Mouse (Mus musculus): ENCODE measurements at regions not wholly inside any gene's neighbourhood (a gene's known extent, or its start where the extent isn't known, plus 50 kb on each side); places are given as distances from the start of the nearest gene placed in this dataset.

DNA sequence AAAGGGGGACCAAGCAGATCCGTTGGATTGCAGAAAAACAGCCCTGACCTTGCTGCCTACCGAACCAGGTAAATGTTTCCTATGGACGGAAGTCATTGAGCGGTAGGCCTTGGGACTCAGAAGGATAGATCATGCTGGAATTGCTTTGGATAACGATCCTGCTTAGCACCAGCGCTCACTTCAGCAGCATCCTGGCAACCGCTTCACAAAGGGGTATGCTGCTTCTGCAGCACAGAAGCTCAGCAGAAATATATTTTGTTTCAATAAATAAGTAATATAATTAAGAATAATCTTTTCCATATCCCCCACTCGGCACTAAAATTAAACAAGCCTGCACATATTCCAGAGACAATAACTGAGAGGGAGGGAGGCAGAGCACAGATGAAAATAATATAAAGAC is 296.0 kb downstream of the Meis1 start:
- no peak for DNase-seq (ENCODE audit: low spot score in 2 of 2)

DNA sequence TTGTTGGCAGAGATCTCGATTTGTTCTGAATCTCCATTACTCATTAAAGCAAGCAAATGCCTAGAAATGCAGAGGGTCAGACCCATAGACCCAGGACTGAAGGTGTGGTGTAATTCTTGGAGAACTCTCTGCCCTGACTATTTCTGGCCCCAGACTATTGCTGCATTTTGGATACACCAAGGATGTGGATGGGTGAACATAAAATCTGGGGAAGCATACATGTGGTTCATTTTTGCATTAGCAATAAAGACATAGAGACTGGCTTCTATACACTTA is 303.0 kb downstream of the Meis1 start:
- no peak for DNase-seq (ENCODE audit: low spot score in 2 of 2)

DNA sequence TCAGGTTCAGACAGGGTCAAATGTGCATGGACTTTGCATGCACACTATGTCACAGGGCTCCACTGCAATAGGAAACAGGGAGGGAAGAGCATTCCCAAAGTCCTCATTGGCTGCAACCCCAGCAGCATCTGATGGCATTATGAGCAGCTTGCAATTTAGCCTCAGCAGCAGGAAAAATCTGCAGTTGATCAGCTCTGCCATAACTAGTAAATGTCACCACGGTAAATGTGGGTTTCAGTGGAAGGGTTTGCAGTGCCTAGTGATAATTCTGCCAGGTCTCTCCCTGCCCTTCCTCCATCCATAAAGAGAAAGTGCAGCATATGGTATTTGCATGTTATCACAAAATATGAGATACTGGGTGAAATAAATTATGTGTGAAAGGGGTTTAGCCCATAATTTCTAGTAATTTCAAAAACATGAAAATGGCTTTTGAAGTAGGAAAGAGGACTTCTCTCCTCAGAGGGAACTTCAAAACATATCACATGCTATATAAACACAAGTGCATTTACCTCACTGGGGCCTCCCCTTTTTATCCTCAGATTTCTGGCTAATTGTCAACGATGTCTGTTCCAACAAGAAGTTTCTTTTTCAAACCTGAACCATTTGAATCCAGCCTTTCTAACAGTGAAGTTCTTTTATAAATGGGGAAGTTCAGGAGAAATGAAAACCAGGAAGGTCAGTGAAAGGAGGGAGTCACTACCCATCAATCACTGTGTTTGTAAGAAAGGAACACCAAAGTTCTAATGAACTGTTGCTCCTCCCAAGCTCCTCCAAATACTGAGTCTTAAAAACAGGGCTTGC is 303.5 kb downstream of the Meis1 start:
- DNase-seq (ENCODE audit: low spot score in 2 of 2): no peak

DNA sequence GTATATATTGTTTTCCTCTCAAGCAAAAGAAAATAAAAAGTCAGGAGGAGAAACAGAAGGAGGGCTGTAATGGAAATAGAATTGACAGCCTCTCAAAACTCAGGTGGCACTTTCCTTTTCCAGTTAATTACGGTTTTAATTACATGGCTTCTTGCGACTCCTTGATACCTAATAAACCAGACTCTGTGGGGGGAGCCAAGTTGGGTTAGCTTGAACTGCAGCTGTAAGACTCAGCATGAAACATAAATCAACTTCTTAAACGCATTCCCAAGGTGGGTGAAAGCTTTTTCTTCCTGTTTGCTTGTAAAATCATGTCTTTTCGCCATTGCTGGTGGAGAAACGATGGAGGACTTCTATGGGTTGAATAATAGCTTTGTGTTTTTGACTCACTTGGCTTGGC is 304.4 kb downstream of the Meis1 start:
- no peak for DNase-seq (ENCODE audit: low spot score in 2 of 2)

DNA sequence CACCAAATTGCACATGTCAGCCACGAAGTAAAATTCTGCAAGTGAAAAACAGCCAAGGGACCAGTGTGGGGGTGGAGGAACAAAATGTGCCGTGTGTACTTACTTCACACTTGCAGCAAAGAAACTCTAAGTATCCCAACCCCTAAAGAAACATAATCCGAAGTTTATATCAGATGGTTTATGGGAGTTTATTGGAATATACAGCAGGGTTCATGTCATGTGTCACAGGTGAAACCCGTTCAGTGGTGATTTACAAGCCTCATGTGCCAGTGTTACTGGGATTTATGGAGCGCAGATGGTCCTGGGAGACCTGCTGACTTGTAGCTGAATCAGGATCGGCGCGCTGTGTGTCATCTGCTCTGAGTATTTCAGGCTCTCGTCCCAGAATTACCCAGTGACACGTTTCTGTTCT is 306.1 kb downstream of the Meis1 start:
- no peak for DNase-seq (ENCODE audit: low spot score in 2 of 2)

DNA sequence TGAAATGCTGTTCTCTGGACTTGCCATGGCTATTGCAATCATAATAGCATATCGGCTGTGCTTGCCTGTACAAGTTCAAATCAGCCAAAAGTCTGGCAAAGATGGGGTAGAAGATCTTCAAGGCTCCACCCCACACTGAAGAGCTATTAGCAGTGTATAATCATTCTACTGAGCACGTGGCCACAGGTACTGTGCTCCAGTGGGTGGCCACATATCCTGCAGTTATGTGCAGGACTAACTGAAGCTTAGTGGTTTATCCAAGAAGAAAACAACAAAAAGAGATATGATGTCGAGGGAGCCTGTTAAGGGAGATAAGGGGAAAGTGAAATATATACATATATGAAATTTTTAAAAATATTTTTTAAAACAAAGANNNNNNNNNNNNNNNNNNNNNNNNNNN is 309.2 kb downstream of the Meis1 start:
- no peak for DNase-seq (ENCODE audit: low spot score in 2 of 2)

DNA sequence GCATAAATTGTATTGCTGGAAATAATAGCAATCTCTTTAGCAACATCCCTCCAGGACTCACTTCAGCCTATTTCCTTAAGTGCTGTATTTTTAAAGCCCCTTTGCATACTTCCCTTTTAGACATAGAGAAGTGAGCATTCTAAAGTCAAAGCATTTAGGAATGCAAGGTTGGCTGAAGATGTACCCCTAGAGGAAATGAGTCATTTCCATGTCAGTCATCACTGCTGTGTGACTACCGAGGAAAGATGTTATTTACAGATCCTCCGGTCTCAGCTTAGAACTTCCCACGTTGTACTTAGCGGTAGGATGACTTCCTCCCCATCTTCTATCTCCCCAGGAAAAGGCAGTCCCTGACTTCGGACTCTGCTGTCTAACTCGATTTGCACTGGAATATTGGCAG is 337.2 kb downstream of the Meis1 start:
- no peak for DNase-seq (ENCODE audit: low spot score in 2 of 2)

DNA sequence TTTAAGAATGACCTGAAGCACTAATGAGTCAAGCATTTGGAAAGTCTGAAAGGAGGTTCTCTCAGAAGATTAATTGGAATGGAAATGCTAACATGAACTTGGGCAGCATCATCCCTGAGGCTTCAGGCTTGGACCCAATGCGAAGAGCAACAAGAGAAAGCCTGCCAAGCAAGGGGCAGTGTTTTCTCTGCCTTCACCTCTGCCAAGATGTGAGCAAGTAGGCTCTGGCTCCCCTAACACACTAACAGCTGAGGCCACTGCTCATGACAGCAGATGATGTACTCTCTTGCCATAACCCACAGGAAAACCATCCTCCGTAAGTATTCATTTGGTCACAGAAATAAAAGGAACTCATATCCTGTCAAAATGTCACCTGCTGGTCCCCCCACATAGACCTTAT is 341.9 kb downstream of the Meis1 start:
- no peak for DNase-seq (ENCODE audit: low spot score in 2 of 2)

DNA sequence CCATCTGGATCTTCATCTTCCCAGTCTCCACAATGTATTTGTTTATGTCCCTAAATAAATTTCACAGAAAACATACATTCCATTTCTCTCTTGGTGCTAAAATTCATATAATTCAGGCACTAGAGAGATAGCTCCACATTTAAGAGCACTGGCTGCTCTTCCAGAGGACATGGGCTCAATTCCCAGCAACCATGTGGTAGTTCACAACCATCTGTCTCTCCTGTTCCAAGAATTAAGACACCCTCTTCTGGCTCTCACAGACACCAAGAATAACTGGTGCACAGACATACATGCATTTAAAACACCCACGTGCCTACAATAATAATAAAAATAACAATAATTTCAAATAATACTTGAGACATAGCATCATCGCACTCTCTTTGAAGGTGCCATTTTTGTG is 347.8 kb downstream of the Meis1 start:
- DNase-seq (ENCODE audit: low spot score in 2 of 2): no peak

DNA sequence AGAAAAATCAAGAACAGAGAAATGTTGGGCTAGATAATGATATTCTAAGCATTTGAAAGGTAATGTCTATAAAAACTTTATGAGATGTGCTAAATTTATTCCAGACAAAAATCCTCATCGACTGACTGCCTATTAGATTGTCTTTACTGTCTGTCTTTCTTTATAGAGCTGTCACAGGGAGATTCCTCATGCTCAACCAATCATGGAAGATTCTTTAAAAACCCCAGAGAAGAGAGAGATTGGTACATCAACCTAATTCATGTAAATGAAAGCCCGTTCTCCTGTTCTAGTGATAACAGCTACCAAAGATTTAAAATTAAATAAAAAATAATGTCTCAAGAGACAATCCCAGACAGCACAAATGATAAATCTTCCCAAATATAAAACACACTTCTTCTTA is 349.5 kb downstream of the Meis1 start:
- no peak for DNase-seq (ENCODE audit: low spot score in 2 of 2)

DNA sequence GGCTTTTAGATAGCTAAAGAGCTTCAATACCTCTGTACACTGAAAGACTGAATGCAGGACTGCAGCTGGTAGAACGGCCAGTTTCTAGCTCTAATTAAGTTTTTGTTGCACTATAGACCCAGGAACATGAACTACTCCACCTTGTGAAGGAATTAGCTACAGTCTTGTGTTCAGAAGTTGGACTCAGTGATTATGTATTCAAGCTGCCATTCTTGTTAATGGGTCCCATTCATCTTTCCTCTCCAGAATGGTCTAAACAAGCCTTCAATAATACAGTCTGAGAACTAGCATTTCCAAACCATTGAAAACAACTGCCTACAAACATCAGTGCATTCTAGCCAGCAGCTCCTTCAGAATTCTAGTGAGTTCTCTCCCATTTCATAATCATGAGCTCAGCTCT is 362.4 kb downstream of the Meis1 start:
- DNase-seq (ENCODE audit: low spot score in 2 of 2): no peak

DNA sequence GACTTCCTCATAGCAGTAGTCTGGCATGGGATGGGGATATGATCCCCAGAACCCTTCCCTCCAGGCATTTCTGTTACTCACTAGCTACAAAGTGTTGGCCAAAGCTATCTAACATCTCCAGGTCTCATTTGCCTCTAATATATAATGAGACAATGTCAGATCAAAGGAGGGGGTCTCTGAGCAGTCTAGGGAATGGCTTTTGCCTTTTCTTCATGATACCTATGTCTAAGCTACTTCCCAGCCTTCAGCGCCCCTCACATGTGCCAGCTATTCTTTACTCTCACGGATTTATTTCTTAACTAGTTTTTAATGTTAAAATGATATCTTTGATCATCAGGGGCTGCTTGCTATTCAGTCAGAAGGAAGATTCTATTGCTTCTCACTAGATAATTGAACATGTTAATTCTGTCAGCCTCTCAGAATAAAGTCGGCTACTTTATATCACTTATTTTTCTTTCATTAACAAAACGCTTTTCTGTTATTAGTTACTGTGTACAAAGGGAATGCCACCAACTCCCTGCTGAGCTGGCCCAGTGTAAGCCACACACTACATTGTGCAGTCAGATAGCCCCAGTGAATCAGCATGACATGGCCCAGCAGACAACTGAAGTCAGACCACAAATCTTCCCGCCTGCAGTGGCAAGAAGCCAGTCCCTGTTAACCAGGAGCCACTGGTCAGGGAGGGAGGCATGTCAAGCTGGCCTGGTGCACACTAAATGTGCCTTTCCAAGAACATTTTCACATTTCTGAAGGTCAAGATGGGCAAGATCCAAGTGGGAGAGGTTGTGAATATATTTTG is 386.6 kb downstream of the Meis1 start:
- DNase-seq (ENCODE audit: low spot score in 2 of 2): no peak

DNA sequence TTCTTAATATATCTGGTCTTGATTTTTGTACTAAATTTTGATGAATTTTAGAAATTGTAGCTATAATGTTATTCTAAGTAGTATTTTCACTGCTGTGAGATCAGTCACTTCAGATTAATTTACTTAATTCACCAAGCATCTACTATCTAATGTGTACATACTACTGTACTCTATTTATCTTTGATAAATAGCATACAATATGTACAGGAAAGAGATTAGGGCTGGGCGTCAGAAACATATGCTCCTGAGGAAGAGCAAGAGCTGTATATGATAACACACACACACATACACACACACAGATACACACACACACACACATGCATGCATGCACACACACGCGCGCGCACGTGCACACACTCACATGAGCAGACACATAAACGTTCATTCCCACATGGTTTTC is 387.2 kb downstream of the Meis1 start:
- DNase-seq (ENCODE audit: low spot score in 2 of 2): no peak

DNA sequence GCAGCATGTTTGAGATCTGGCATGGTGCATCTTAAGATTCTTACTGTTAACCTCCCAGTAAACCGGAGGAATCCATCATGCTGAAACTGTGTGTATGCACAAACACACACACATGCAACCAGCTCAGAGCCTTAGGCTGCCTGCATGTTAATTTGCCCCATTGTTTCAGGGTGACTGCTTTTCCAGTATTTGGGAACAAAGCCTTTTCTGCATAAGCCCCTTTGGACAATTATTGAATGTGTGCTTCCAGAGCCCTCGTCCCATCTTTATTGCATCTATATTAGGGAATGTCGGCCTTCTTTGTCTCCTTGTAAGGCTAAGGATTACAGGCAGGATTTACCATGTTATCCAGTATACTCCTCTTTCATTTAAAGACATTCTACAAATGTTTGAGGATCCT is 397.0 kb downstream of the Meis1 start:
- DNase-seq (ENCODE audit: low spot score in 2 of 2): no peak

DNA sequence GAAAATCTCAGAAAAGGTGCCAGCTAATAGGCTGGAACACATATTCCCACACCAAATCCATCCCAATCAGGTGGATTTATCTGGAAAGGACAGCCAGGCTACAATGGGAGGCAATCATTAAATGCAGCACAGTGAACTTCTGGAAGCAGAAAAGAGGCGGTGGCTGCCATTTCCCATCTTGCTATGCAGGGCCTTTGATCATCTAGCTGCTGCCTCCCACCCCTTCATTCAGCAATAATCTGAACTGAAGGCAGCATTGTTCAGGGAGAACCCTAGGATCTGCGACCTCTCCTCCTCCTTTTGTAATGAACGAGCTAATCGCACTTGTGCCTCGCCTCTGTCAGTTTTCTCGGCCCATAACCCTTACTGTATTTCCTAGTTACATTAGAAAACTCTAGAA is 413.9 kb downstream of the Meis1 start:
- no peak for DNase-seq (ENCODE audit: low spot score in 2 of 2)

DNA sequence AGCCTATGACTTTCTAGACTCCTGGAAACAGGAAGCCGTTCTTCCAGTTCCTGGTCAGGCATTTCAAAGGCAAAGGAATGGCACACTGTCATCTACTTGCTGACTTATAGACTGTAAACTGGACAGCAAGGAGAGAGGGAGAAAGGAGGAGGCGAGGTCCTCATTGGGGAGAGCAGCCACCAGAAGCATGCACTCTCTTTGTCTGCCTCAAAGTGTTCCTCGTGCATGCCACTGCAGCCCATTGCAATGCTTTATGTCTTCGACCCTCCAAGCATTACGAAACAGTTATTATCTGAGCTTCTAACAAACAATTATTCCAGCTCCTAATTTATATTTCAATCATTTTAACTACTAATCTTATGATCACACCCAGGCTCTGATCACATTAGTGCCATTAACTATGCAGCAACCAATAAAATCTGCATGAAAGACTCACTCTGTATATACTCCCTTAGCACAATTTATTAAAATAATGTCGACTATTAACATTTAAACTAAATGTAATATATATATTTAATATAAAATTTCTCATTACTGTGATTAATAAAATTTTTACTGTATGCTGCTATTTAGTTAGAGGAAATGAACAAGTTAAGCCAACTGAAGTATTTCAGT is 417.1 kb downstream of the Meis1 start:
- no peak for DNase-seq (ENCODE audit: low spot score in 2 of 2)

DNA sequence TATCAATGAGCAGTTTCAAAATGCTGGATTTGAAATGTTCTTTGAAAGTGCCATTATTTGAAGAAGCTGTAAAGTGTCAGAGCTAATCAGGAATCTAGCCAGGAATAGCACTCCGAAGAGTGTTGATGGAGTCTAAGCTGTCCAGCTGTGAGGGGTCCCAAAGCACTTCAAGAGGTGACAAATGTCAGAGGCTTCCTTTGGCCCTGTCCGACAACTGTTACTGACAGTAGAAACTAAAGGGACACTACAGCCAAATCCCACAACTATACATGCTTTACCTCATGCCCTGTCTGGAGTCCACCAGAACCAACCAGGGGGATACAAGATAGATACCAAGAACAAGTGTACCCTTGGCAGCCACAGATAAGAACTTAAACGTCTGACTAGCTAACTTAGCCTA is 420.4 kb downstream of the Meis1 start:
- no peak for DNase-seq (ENCODE audit: low spot score in 2 of 2)

DNA sequence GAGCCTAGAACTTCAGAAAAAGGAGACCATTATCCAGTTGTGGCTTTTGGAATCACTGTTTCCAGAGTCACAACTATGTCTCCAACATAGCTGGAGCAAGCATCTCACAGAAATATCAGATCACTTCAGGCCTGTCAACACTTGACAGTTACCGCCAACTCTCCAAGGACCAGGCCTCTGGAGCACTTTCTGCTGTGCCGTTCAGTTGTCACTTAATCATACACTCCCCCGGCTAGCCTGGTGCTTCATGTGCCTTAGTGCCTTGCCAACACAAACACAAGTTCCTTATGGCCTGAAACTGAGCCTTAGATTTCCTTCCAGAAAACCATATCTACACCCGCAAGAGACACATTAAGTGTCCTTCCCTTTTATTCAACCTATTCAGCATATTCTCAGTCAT is 421.8 kb downstream of the Meis1 start:
- peak in 1 of 2 experiments; percentile 29 for DNase-seq (ENCODE audit: low spot score in 2 of 2)

DNA sequence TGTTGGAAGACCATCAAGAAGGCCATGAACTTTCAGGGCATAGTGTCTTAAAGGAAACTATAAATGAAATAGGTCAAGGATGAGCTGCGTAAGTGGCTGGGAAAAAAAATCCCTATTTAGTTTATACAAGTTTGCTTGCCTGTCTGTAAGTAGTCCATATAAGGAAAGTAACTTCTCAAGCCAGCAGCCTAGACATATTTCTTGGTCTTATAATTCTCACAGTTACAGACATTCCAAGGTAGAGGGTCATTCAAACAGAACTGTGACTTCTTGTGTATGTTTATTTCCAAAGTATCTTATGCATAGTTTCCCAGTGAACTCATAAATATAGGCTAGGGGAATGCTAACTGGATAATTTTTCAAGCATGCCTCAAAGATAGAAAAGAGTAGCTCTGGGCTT is 428.3 kb downstream of the Meis1 start:
- DNase-seq (ENCODE audit: low spot score in 2 of 2): no peak

DNA sequence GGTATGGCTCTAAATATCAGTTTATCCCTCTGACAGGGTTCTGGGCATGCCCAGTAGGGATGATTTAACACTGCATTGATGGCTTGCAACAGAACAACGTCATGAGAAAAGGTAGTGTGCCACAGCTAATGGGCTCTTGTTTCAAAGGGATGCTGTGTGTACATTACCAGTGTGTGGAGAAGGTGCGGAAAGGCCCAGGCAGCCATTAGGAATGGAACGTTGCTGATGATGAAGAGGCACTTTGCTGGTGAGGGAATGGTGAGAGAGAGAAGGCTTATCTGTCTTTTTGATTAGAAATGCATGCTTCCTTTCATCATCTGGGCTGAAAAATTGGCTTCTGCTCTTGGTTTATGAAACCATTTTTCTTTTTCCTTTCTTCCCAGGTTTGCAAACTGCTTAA is 432.3 kb downstream of the Meis1 start:
- DNase-seq (ENCODE audit: low spot score in 2 of 2): no peak

DNA sequence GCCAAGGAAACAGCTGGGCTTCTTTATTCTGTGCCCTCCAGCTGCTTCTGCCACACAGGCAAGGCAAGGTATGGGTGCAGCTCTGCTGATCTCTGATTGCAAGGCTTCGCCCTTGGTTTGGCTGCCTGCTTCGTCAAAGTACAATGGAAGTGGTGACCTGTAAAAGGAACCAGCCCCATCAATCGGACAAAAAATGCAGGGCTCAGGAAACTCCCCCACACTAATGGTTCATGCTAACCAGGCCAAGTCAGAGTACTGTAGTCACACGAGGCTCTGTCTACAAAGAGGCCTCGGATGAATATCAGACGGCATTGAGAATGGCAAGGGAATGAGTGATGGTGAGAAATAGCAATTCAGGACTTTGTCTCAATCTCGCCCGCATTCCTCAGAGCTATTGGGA is 433.8 kb downstream of the Meis1 start:
- no peak for DNase-seq (ENCODE audit: low spot score in 2 of 2)

DNA sequence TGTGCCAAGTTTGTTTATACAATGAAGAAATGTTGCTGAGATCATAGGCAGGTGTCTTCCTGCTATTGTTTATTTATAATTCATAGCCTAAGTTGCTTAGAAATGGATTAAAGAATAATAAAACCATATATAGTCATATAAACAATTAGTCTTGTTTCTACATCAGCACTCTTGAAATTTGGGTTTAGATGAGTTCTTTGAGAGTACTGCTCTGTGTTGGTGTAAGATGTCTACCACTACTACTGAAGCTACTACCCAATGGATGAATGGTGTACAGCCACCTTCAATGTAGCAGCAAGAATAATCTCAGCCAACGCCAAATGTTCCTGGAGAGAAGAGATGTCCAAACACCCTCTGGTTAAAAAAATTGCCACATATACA is 436.0 kb downstream of the Meis1 start:
- DNase-seq (ENCODE audit: low spot score in 2 of 2): no peak

Measured in urinary bladder, postnatal 4 days (tissue).